Mouse (Mus musculus) heart, postnatal 0 days (tissue): ENCODE data around the gene Snapc4. TPM values are rescaled to one million over a fixed set of nuclear protein-coding genes. Genes with fewer than 3 reads are reported as not detected.

Experiments used
- ATAC-seq: fragments of 200-750 bp; cut with Nextera tagmentation; 2 replicates; pipeline ENCODE4 v1.8.0; 2017; ENCODE audit warnings: low read depth, moderate number of reproducible peaks, moderate library complexity; ENCODE audit not compliant: insufficient read depth
- DNase-seq: peaks from one replicate; pipeline ENCODE4 v3.0.0-alpha.2; 2016; ENCODE audit warnings: low spot score
- H3K27ac ChIP-seq: fragments of 300-500 bp; sonication (generic); 2 replicates; pipeline ENCODE4 v1.5.1; 2014; ENCODE audit warnings: low read depth, mild to moderate bottlenecking
- H3K27me3 ChIP-seq: fragments of 300-500 bp; sonication (generic); 2 replicates; pipeline ENCODE4 v1.6.1; 2014; ENCODE audit warnings: low read length, mixed read lengths; ENCODE audit not compliant: control insufficient read depth, insufficient read depth
- H3K36me3 ChIP-seq: fragments of 300-500 bp; sonication (generic); replicated peaks from 2 replicates; pipeline ENCODE4 v1.6.1; 2014; ENCODE audit warnings: low read length, mixed read lengths; ENCODE audit not compliant: control insufficient read depth, insufficient read depth
- H3K4me1 ChIP-seq: fragments of 300-500 bp; sonication (generic); 2 replicates; pipeline ENCODE4 v1.6.1; 2014; ENCODE audit warnings: antibody characterized with exemption; ENCODE audit not compliant: control insufficient read depth, insufficient read depth
- H3K4me2 ChIP-seq: fragments of 300-500 bp; sonication (generic); 2 replicates; pipeline ENCODE4 v1.6.1; 2014; ENCODE audit warnings: low read depth, mild to moderate bottlenecking, low read length, moderate library complexity
- H3K4me3 ChIP-seq: fragments of 300-500 bp; sonication (generic); 2 replicates; pipeline ENCODE4 v1.5.1; 2014; ENCODE audit warnings: low read depth, low read length
- H3K9ac ChIP-seq: fragments of 300-500 bp; sonication (generic); replicated peaks from 2 replicates; pipeline ENCODE4 v1.6.1; 2014; ENCODE audit warnings: low read depth, low read length, mixed read lengths
- H3K9me3 ChIP-seq: fragments of 300-500 bp; sonication (generic); replicated peaks from 2 replicates; pipeline ENCODE4 v1.6.1; 2016; ENCODE audit warnings: low read length; ENCODE audit not compliant: control insufficient read depth
- CTCF ChIP-seq: IDR thresholded peaks from 2 replicates; pipeline ENCODE4 v1.5.1; 2016; ENCODE audit warnings: antibody characterized with exemption, control low read depth, low read depth
- EP300 ChIP-seq: IDR thresholded peaks from 2 replicates; pipeline ENCODE4 v1.6.1; 2016; ENCODE audit warnings: antibody characterized with exemption, low read depth
- WGBS: fragments of 180-500 bp; shearing (Covaris S2); extraction: QIAGEN DNeasy Blood & Tissue Kit; methylation state at CpG from one replicate; pipeline ENCODE4 v1.1.7; 2014; 5-methylcytosine and 5-hydroxymethylcytosine counted together
- polyA plus RNA-seq: library from polyadenylated mRNA; unstranded; fragments of >200 nt; fragmentation: Nextera tagmentation; extraction: Ambion mirVana; gene quantifications from 2 replicates; pipeline ENCODE4 v1.2.1, GENCODE M21; 2015
- total RNA-seq: library from RNA; depleted of rRNA; stranded (reverse); fragments of >200 nt; gene quantifications from 2 replicates; pipeline ENCODE4 v1.2.3, GENCODE M21; 2014; ENCODE audit warnings: low replicate concordance

Gene Snapc4
- total and polyA plus RNA-seq, 2 experiments from 2014 or later = 8.1 to 9.6 TPM

DNA sequence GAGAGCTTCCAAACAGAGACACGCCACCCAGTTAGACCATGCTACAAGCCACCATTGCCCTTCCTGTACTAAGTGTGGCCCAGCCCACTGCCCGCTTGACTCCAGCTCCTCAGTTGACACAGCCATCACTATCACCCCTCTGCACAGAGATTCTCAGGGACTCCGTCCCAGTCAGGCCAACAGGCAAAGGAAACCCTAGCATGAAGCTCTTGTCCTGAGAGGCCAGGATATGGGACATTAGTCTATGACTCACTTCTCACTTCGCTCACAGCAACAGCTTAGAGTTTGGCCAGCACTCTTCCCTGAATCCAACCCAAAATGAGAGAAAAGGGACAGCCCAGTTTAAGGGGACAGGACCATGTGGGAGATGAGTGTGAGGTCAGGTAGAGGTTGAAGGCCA, 26.1 kb downstream of the Snapc4 start:
- ATAC-seq = no peak
- WGBS = 75% methylated on average over 4 of the region's 4 CpGs

DNA sequence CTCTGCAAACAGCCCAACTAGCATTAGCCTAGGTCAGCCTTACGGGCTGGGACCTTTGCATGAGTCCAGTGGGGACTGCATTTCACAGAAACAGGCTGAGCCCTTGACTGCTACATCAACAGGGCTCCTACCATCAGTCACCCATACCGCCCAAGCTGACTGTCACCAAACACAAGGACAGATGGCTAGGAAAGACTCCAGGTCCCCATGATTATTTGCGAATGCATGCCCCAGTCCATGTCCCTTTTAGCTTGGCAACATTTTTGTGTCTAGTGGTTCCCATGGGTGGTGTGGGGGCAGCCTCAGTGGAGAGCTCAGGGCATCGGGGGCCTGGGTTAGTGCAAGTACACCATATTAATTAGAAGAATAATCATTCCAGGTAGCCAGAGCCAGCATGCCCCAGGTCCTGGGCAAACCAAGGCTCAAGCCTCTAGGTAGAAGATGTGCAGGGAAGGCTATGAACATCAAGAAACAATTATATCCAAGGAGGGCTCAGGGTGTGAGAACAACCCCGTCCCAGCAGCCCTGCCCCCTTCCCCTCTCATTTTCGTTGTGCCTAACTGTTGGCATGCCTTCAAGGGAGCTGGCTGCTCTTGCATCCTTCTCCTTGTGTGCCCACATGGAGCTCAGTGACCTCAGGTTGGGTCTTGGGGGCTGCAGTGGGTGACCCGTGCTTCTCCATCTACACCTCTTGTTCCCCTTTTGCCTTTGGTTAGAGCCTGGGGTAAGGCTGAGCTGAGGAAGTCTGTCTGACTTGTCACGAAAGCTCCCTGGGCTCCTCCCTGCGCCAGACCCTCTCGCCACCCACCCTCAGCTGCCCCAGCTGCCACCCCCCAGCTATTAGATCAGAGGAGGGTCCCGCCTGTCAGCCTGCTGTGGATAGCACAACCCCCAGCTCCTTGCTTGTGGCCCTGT, 27.1 kb downstream of the Snapc4 start:
- ATAC-seq (no peak), DNase-seq (no peak)
- Histone ChIP-seq H3K27me3 (no peaks in the 10 kb centered on the region), H3K27ac (no peak overlapping the region), H3K4me1 (peaks cover 15% of the 10 kb centered on the region), H3K9me3 (no peaks in the 10 kb centered on the region), H3K4me3 (no peak overlapping the region), H3K9ac (peak overlapping the region; percentile 88; the same call in 1 of the 2 replicates), H3K4me2 (no peak overlapping the region; the same call in 1 of the 2 replicates), H3K36me3 (peaks cover 17% of the 10 kb centered on the region)
- WGBS = 89% methylated on average over 11 of the region's 11 CpGs
- TF ChIP-seq EP300 (no peak), CTCF (no peak)

More for the DNA sequence above, 26.1 kb downstream of the Snapc4 start:
- Histone ChIP-seq H3K9me3 (no peaks in the 10 kb centered on the region), H3K27ac (no peak overlapping the region), H3K4me2 (no peak overlapping the region), H3K36me3 (peaks cover 7% of the 10 kb centered on the region), H3K4me3 (no peak overlapping the region), H3K9ac (no peak overlapping the region), H3K27me3 (no peaks in the 10 kb centered on the region), H3K4me1 (peaks cover 15% of the 10 kb centered on the region)
- DNase-seq = no peak
- no peak for TF ChIP-seq EP300
- no peak for TF ChIP-seq CTCF

DNA sequence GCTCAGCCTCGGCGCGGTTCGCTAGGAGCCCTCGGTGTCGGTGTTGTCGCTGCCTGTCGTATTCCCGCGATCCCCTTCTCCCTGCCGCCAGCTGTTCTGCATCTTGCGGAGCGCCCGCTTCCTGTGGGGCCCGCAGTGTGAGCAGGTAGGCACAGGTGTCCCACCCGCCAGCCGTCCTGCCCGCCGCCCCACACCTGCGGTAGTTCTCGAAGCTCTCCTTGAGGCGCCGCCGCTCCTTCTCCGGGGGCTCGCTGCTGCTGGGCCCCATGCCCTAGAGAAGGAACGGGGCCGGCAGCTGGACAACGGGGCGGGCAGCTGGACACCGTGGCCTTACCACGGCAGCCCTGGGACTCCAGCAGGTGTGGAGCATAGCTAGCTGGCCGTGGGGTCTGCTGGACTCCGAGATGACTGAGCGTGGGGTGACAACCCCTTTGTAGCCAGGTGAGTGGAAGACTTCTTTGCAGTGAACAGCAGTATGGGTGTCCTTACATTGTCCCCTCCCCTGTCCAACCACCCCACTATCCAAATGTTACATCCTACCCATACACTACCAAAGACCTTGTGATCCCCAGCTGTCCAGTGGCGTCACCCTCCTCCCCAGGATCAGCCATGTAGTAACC, 28.1 kb downstream of the Snapc4 start:
- TF ChIP-seq CTCF (no peak), EP300 (no peak)
- no peak; the same call in 1 of the 2 replicates for ATAC-seq

DNA sequence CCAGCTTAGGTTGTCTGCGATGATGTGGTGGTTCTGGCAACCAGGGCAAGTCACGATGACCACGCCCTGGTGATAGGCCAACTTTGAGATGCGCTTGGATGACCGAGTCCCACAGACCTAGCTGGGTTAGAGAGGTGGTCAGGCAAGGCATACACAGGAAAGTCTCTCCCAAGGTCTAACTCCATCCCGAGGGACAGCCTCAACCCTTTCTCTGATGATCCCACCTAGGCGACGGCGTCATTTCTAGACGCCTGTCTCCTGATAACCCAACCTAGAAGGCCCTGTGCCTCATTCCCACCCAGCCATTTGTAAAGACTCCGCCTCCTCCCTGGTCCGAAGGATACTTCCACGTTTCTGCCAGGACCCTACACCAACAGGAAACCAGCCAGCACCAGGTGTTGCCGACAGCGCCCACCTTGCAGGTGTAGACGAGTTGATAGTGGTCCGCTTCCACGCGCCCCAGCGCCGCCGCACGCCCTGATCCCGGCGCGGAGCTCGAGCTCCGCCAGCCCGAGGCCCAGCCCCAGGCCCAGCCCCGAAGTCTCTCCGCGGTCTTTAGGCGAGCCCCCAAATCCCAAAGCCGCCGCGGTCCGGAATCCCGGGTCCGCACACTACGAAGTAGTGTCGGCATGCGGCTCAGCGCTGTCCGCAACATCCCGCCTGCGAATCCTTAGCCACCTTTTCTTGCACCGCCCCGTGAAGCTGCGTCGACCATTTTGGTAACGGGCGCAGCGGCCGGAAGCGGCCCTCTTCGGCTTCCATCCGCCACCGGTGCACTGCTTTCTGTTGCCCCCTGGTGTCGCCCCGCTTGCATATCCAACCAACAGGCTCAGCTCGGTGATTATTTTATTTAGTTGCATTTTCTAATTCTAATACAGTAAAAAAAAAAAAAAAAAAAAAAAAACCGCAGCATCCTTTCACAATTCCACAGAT, 28.8 kb downstream of the Snapc4 start, which contains the start of gene Dnlz:
Dnlz (minus strand) TSS at position 753 of the 933 bp plus-strand sequence.
- ATAC-seq = peak; percentile 78
- TF ChIP-seq EP300 = peak; percentile 60; the same call in 1 of the 2 replicates
- peak; percentile 73 for TF ChIP-seq CTCF
- 2% methylated on average over 62 of the region's 62 CpGs for WGBS
- Histone ChIP-seq H3K27ac (peak within 1 kb of the TSS; percentile 74), H3K27me3 (no peaks in the 10 kb centered on the region), H3K4me2 (peak within 1 kb of the TSS; percentile 100), H3K9ac (peak within 1 kb of the TSS; percentile 88), H3K9me3 (no peaks in the 10 kb centered on the region), H3K4me3 (peak within 1 kb of the TSS; percentile 76), H3K36me3 (peaks cover 33% of the 10 kb centered on the region), H3K4me1 (peaks cover 21% of the 10 kb centered on the region)
- peak; percentile 95 for DNase-seq

More for the DNA sequence above, 28.1 kb downstream of the Snapc4 start:
- DNase-seq = no peak
- peak overlapping the region; percentile 76 for H3K4me3 ChIP-seq
- peak overlapping the region; percentile 8; the same call in 1 of the 2 replicates for H3K27ac ChIP-seq
- no peaks in the 10 kb centered on the region for H3K27me3 ChIP-seq
- H3K36me3 ChIP-seq = peaks cover 25% of the 10 kb centered on the region
- H3K4me1 ChIP-seq = peaks cover 21% of the 10 kb centered on the region
- peak overlapping the region; percentile 88 for H3K9ac ChIP-seq
- no peaks in the 10 kb centered on the region for H3K9me3 ChIP-seq
- WGBS = 3% methylated on average over 36 of the region's 36 CpGs
- H3K4me2 ChIP-seq = peak overlapping the region; percentile 100

DNA sequence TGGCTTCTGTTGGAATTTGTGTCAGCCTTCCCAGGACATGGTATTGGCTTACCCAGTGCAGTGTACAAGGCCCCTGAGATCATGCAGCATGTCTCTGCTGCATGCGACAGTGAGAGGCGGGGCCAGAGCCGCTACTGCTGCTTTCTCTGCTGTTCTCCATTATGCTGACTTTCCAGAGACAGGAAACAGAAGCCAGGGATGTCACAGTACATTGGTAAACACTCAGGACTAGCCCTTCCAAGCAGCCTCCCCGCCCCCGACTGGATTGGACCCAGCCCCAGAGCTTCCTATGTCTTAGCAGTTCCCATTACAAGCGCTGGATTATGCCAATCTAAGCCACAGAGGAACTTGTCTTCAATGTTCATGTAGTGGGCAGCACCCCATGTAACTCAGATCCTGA, 32.2 kb downstream of the Snapc4 start:
- peak; percentile 51 for DNase-seq
- ATAC-seq = peak; percentile 31
- 48% methylated on average over 6 of the region's 6 CpGs for WGBS
- TF ChIP-seq CTCF (no peak), EP300 (no peak)
- H3K4me2 ChIP-seq = no peak overlapping the region
- H3K27me3 ChIP-seq = no peaks in the 10 kb centered on the region
- peaks cover 24% of the 10 kb centered on the region for H3K4me1 ChIP-seq
- H3K27ac ChIP-seq = peak overlapping the region; percentile 48
- no peak overlapping the region for H3K4me3 ChIP-seq
- no peak overlapping the region for H3K9ac ChIP-seq
- no peaks in the 10 kb centered on the region for H3K9me3 ChIP-seq
- H3K36me3 ChIP-seq = peaks cover 67% of the 10 kb centered on the region
